Mouse (Mus musculus) midbrain, postnatal 0 days (tissue): ENCODE measurements at regions not wholly inside any gene's neighbourhood (a gene's known extent, or its start where the extent isn't known, plus 50 kb on each side); places are given as distances from the start of the nearest gene placed in this dataset.

ENCODE experiments used
- ATAC-seq: fragments of 200-750 bp; cut with Nextera tagmentation; 2 replicates; pipeline ENCODE4 v1.8.0; 2017; ENCODE audit warnings: moderate number of reproducible peaks, mild to moderate bottlenecking, moderate TSS enrichment, moderate library complexity; ENCODE audit not compliant: low FRiP score
- DNase-seq: peaks from one replicate; pipeline ENCODE4 v3.0.0-alpha.2; 2015; ENCODE audit warnings: low spot score
- H3K27ac ChIP-seq: fragments of 300-500 bp; sonication (generic); 2 replicates; pipeline ENCODE4 v1.5.1; 2014; ENCODE audit warnings: low read depth, mild to moderate bottlenecking, low read length, mixed read lengths
- H3K27me3 ChIP-seq: fragments of 300-500 bp; sonication (generic); 2 replicates; pipeline ENCODE4 v1.6.1; 2014; ENCODE audit warnings: low read length, control low read depth, mixed read lengths; ENCODE audit not compliant: insufficient read depth
- H3K36me3 ChIP-seq: fragments of 300-500 bp; sonication (generic); 2 replicates; pipeline ENCODE4 v1.6.1; 2014; ENCODE audit warnings: low read length, control low read depth, mixed read lengths; ENCODE audit not compliant: insufficient read depth
- H3K4me1 ChIP-seq: fragments of 300-500 bp; sonication (generic); 2 replicates; pipeline ENCODE4 v1.6.1; 2014; ENCODE audit warnings: mild to moderate bottlenecking, control low read depth, antibody characterized with exemption, low read length, mixed read lengths; ENCODE audit not compliant: insufficient read depth
- H3K4me2 ChIP-seq: fragments of 300-500 bp; sonication (generic); 2 replicates; pipeline ENCODE4 v1.6.1; 2014; ENCODE audit warnings: low read depth, mild to moderate bottlenecking, low read length, mixed read lengths; ENCODE audit not compliant: poor library complexity, severe bottlenecking
- H3K4me3 ChIP-seq: fragments of 300-500 bp; sonication (generic); 2 replicates; pipeline ENCODE4 v1.5.1; 2014; ENCODE audit warnings: low read depth, mild to moderate bottlenecking, low read length, moderate library complexity
- H3K9ac ChIP-seq: fragments of 300-500 bp; sonication (generic); replicated peaks from 2 replicates; pipeline ENCODE4 v1.6.1; 2014; ENCODE audit warnings: mild to moderate bottlenecking, low read length, moderate library complexity, mixed read lengths; ENCODE audit not compliant: poor library complexity, severe bottlenecking
- H3K9me3 ChIP-seq: fragments of 300-500 bp; sonication (generic); 2 replicates; pipeline ENCODE4 v1.6.1; 2016; ENCODE audit warnings: low read length, control low read depth
- CTCF ChIP-seq: IDR thresholded peaks from 2 replicates; pipeline ENCODE4 v1.5.1; 2016; ENCODE audit warnings: antibody characterized with exemption, mild to moderate bottlenecking
- WGBS: fragments of 180-500 bp; shearing (Covaris S2); extraction: QIAGEN DNeasy Blood & Tissue Kit; methylation state at CpG from one replicate; pipeline ENCODE4 v1.1.7; 2014; 5-methylcytosine and 5-hydroxymethylcytosine counted together

DNA sequence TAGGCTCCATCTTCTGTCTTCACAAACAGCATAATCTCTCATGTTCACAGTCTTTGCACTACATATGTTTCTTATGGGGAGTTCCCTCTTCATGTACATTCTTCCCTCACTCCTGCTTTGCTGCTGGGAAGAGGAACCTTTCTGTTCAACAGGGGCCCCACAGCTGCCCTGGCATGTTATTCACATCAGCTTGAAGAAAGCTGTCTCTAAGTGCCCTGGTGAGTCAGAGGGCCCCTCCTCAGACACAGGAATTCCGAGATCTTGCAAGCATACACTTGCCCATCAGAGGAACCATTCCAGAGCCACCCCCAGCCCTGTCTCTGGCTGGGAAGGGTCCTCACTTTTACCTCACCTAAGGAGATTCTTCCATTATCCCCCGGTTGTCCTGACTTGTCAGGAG lies 151.9 kb upstream of the Camk1g start:
- Histone ChIP-seq H3K36me3 (no peaks in the 10 kb centered on the region), H3K27me3 (no peaks in the 10 kb centered on the region), H3K9ac (no peak overlapping the region), H3K9me3 (no peaks in the 10 kb centered on the region), H3K27ac (no peak overlapping the region), H3K4me1 (no peaks in the 10 kb centered on the region), H3K4me2 (no peak overlapping the region), H3K4me3 (no peak overlapping the region)
- TF ChIP-seq CTCF: no peak
- no peak for ATAC-seq
- WGBS: 80% methylated on average over 2 of the region's 2 CpGs
- DNase-seq: no peak

DNA sequence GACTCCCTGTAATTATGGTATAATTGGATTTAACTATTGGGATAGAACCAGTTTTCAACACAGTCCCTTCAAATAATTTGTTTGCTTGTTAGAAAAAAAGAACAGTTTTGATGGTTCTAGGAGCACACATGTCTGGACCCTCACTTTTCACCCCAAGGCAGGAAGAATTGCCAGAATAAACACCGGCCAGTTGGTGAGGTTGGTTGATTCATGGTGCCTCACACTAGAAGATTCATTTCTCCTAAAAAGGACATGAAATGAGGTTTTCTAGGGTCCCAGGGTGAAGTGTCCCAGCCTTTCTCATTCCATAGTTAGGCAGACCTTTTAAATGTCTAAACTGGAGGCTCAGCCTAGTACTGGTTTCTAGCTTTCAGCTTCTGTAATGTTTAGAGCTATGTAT lies 148.7 kb upstream of the Camk1g start:
- 97% methylated on average over 1 of the region's 1 CpGs for WGBS
- no peaks in the 10 kb centered on the region for H3K9me3 ChIP-seq
- no peak overlapping the region for H3K27ac ChIP-seq
- TF ChIP-seq CTCF: no peak
- no peak overlapping the region for H3K9ac ChIP-seq
- no peaks in the 10 kb centered on the region for H3K4me1 ChIP-seq
- no peak overlapping the region for H3K4me3 ChIP-seq
- H3K36me3 ChIP-seq: no peaks in the 10 kb centered on the region
- no peaks in the 10 kb centered on the region for H3K27me3 ChIP-seq
- ATAC-seq: no peak
- H3K4me2 ChIP-seq: no peak overlapping the region
- DNase-seq: no peak

DNA sequence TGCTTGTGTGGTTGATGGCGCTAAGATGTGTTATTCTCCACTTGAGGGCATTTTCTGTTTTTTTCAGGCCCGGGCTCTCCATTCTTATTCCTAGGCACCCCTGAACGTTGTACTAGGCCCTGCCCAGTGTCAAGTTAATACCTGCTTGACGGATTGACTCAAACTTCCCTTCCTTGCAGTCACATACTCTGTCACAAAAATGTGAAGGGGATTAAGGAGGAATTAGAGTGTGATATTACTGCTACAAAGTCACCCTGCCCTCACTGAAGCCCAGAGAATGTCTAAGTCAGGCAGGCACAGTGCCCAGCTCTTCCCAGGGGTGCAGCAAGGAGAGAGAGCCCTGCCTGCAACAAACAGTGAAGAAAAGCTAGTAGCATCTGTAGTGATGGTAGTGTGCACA lies 147.9 kb upstream of the Camk1g start:
- no peak overlapping the region for H3K4me3 ChIP-seq
- no peak overlapping the region for H3K27ac ChIP-seq
- H3K4me1 ChIP-seq: no peaks in the 10 kb centered on the region
- TF ChIP-seq CTCF: no peak
- no peak overlapping the region for H3K9ac ChIP-seq
- 52% methylated on average over 4 of the region's 4 CpGs for WGBS
- H3K27me3 ChIP-seq: no peaks in the 10 kb centered on the region
- DNase-seq (no peak), ATAC-seq (no peak)
- no peak overlapping the region for H3K4me2 ChIP-seq
- no peaks in the 10 kb centered on the region for H3K9me3 ChIP-seq
- no peaks in the 10 kb centered on the region for H3K36me3 ChIP-seq

DNA sequence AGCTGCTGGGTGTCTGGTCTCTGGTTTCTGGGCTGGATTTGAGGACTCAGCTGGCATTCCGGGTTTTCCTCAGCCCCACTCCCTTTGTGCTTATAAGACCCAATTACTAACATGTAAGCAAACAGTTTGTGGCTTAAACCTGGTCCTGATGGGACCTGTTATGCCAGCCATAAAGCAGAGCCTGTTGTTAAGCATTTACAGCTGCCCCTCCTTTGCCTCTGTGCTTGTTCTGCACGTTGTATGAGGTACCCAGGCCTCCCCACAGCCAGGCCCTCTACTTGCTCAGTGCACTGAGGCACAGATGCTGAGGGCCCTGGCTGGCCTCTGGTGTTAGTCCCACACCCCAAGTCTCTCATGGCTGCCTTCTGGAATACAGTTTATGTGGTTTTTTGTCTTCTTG lies 147.2 kb upstream of the Camk1g start:
- Histone ChIP-seq H3K4me3 (no peak overlapping the region), H3K27ac (no peak overlapping the region), H3K9ac (no peak overlapping the region), H3K9me3 (no peaks in the 10 kb centered on the region), H3K4me2 (no peak overlapping the region), H3K36me3 (no peaks in the 10 kb centered on the region), H3K4me1 (no peaks in the 10 kb centered on the region), H3K27me3 (no peaks in the 10 kb centered on the region)
- 70% methylated on average over 2 of the region's 2 CpGs for WGBS
- no peak for TF ChIP-seq CTCF
- DNase-seq (no peak), ATAC-seq (no peak)

DNA sequence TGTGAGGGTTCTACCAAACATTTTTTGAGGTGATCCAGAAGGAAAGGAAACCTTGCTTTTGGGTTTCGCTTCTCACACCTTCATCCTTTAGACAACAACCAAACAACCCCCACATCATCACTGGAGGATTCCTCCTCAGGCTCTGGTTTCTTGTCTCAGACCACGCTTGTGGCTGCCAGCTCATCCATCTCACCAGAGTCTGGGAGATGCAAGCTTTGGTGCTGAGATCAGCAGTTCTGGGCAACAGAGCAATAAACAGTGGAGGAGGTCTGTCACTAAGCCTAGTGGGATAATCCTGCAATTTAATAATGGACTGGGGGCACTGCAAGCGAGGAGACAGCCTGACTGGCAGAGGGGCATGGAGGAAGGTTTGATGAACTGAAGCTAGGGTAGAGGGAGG lies 146.3 kb upstream of the Camk1g start:
- Histone ChIP-seq H3K9ac (no peak overlapping the region), H3K27me3 (no peaks in the 10 kb centered on the region), H3K4me1 (no peaks in the 10 kb centered on the region), H3K9me3 (no peaks in the 10 kb centered on the region), H3K27ac (no peak overlapping the region), H3K4me3 (no peak overlapping the region), H3K4me2 (no peak overlapping the region), H3K36me3 (no peaks in the 10 kb centered on the region)
- DNase-seq (no peak), ATAC-seq (no peak)
- no peak for TF ChIP-seq CTCF
- 60% methylated on average over 3 of the region's 3 CpGs for WGBS

DNA sequence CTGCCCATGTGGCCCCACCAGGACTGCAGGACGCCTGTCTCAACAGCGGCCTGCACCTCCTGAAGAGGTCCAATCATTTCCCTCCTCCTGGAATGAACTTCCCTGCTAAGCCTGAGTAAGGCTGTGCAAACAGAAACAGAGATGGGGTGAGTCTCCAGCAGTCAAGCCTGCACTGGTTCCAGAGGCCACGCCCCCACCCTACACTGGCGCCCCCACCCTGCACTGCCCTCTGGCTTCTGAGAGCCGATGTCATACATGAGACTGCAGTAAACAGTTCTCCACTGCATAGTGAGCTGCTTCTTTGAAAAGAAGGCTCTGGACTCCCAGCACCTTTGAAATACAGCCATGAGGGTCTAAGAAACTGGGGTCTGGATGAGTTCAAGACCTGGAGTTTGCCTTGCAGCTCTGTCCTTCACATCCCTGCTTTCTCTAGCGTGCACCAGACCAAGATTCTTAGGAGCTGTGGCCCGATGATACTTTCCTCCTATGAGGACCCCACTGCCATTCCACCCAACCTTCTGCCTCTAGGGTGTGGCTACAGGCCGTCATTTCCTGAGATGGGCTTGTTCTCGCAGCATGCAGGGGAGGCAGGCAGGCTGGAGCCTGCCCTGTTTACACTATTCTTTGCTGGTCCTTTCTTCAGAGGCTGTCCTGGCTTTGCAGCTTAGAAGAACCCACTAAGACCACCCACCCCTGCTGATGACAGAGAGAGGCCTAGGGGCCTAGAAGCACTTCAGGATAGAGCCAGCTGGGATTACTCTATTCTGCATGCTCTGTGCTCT lies 144.0 kb upstream of the Camk1g start:
- Histone ChIP-seq H3K27me3 (no peaks in the 10 kb centered on the region), H3K9ac (no peak overlapping the region), H3K4me3 (no peak overlapping the region), H3K9me3 (no peaks in the 10 kb centered on the region), H3K27ac (no peak overlapping the region), H3K4me2 (no peak overlapping the region), H3K4me1 (no peaks in the 10 kb centered on the region), H3K36me3 (no peaks in the 10 kb centered on the region)
- ATAC-seq (peak; percentile 66), DNase-seq (no peak)
- TF ChIP-seq CTCF: no peak
- 57% methylated on average over 9 of the region's 9 CpGs for WGBS
